Mouse (Mus musculus): Measurements from ENCODE around the gene Psmc6. TPM values are rescaled to one million over a fixed set of nuclear protein-coding genes. Genes with fewer than 3 reads are reported as not detected.

Gene Psmc6
- polyA plus RNA-seq, 1 experiment from 2014 or later, result 201 TPM

DNA sequence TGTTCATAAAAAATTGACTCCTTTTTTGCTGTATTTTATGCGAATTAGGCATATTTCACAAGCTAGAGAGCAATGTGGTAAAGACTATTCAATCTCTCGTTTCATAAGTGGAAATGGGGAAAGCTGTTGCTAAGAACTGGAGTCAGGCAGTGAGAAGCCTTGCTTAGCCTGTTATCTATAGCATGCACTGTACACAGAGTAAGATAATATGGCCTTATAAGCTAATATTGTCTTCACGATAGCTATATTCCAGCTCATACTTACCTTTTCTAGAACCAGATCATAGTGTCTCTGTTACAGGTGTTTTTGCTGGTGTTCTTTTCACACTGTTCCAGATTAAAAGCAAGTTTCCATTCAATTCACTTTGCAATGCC is 10.4 kb upstream of the Psmc6 start:
- H3K4me1 ChIP-seq, result 0 out of 2 replicates have a peak, but pooled peaks cover 7% of the 10 kb centered on the region
- H3K9me3 ChIP-seq (replicated peaks), result no peaks in the 10 kb centered on the region
- DNase-seq (ENCODE audit: low spot score), result no peak
- H3K36me3 ChIP-seq, result no peaks in the 10 kb centered on the region
- 73% methylated on average over 3 of the region's 3 CpGs for WGBS
- H3K27ac ChIP-seq, result no peak overlapping the region
- H3K4me3 ChIP-seq, result peak overlapping the region; percentile 93
- no peaks in the 10 kb centered on the region for H3K27me3 ChIP-seq (ENCODE audit: low read depth, poor library complexity, severe bottlenecking)

DNA sequence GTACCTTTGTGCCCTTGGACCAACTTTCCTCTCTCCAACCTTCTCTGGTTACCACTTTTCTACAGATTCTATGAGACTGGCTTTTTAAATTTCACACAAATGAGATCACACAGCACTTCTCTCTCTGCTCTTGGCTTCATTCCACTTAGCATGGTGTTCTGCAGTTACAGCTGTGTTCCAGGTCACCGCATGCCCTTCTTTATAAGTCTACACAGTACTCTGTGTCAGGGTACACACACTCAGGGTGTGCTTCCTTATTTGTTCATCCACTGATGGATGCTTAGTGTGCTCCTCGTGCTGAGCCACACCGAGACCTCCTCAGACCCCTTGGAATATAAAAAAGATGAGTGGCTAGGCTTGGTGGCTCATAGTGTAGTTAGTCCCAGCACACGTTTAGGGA is 9.5 kb upstream of the Psmc6 start:
- no peaks in the 10 kb centered on the region for H3K27me3 ChIP-seq (ENCODE audit: low read depth, poor library complexity, severe bottlenecking)
- WGBS, result 89% methylated on average over 4 of the region's 4 CpGs
- H3K4me1 ChIP-seq, result 0 out of 2 replicates have a peak, but pooled peaks cover 7% of the 10 kb centered on the region
- H3K9me3 ChIP-seq (replicated peaks), result no peaks in the 10 kb centered on the region
- H3K27ac ChIP-seq, result no peak overlapping the region
- H3K4me3 ChIP-seq, result no peak overlapping the region
- DNase-seq (ENCODE audit: low spot score), result no peak
- no peaks in the 10 kb centered on the region for H3K36me3 ChIP-seq

DNA sequence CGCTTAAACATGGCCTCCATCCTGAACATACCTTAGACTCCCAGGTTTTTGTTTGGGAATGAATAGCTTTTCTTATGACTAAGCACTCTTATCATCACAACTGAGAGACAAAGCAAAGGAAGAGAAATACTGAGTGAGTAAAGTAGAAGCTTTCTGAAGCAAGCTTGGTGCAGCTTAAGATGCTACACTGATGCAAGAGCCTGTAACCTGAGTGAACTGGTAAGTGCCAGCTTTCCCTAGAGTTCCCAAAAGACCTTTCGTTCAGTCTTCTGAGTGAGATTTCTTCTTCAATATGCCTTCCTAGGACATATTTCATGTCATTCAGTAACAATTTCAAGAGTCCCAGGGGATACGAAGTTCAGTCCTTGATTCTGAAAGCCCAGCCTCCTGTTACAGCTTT is 8.5 kb upstream of the Psmc6 start:
- Histone ChIP-seq H3K9me3 (replicated peaks) (no peaks in the 10 kb centered on the region), H3K27ac (no peak overlapping the region), H3K4me3 (no peak overlapping the region), H3K27me3 (ENCODE audit: low read depth, poor library complexity, severe bottlenecking) (no peaks in the 10 kb centered on the region), H3K4me1 (0 out of 2 replicates have a peak, but pooled peaks cover 7% of the 10 kb centered on the region), H3K36me3 (no peaks in the 10 kb centered on the region)
- WGBS, result 85% methylated on average over 3 of the region's 3 CpGs
- no peak for DNase-seq (ENCODE audit: low spot score)

DNA sequence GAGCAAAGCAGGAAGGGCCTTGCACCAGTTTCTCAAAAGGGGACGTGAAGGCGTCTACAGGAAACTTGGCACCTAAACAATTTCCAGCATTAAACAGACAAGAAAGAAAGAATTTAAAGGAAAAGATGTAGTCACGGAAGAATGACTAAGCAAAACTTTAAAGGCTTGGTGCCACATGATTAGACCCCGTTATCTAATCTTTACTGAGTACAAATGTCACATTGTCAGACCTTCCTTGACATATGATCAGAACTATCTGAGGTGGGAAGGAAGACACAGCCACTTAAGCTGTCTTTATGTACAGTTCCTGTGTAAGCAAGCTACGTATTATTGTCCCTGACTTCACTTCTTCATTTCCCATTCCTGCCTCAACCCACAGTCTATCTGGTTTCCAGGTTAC is 8.0 kb upstream of the Psmc6 start:
- Histone ChIP-seq H3K27ac (no peak overlapping the region), H3K27me3 (ENCODE audit: low read depth, poor library complexity, severe bottlenecking) (no peaks in the 10 kb centered on the region), H3K4me3 (no peak overlapping the region), H3K9me3 (replicated peaks) (no peaks in the 10 kb centered on the region), H3K4me1 (0 out of 2 replicates have a peak, but pooled peaks cover 7% of the 10 kb centered on the region), H3K36me3 (no peaks in the 10 kb centered on the region)
- 82% methylated on average over 5 of the region's 5 CpGs for WGBS
- no peak for DNase-seq (ENCODE audit: low spot score)

DNA sequence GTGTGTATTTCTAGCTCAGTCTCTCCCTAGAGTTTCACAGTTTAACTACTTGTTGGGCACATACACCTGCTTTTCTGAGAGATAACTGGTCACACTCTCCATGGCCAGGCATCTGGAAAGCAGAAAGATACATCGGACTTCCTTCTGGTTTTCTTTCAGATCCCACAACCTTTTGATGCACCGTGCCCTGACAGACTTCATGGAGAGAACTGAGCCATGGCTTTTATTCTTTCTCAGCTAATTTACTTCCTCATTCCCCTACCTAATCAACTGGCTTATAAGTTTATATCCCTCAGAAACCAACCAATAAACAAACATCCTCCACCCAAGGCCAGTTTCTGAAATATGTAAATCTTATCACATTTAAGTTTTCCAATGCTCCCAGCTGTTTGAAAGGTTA is 7.1 kb upstream of the Psmc6 start:
- Histone ChIP-seq H3K4me1 (0 out of 2 replicates have a peak, but pooled peaks cover 3% of the 10 kb centered on the region), H3K4me3 (no peak overlapping the region), H3K36me3 (no peaks in the 10 kb centered on the region), H3K27ac (no peak overlapping the region), H3K9me3 (replicated peaks) (no peaks in the 10 kb centered on the region), H3K27me3 (ENCODE audit: low read depth, poor library complexity, severe bottlenecking) (no peaks in the 10 kb centered on the region)
- 90% methylated on average over 2 of the region's 2 CpGs for WGBS
- DNase-seq (ENCODE audit: low spot score), result no peak

DNA sequence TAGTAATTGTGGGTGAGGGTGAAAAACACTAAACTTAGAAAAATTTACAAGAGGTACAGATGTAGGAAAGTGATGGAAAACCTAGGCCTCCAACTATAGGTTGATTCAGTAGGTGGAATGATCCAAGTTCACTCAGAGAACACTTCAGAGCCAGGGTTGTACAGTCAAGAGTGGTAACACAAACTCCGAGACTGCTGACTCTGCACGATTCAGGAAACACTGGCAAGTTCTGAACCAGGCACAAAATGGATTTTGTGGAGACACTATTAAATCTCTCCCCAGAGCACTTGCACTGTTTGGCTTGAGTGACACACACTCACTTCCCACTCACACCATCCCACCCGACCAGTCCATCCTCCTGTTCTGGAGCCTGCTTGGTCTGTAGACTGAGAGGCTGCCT is 6.3 kb upstream of the Psmc6 start:
- DNase-seq (ENCODE audit: low spot score), result no peak
- Histone ChIP-seq H3K4me3 (no peak overlapping the region), H3K9me3 (replicated peaks) (no peaks in the 10 kb centered on the region), H3K36me3 (no peaks in the 10 kb centered on the region), H3K27ac (no peak overlapping the region), H3K4me1 (no peaks in the 10 kb centered on the region), H3K27me3 (ENCODE audit: low read depth, poor library complexity, severe bottlenecking) (no peaks in the 10 kb centered on the region)
- WGBS, result 90% methylated on average over 3 of the region's 3 CpGs

DNA sequence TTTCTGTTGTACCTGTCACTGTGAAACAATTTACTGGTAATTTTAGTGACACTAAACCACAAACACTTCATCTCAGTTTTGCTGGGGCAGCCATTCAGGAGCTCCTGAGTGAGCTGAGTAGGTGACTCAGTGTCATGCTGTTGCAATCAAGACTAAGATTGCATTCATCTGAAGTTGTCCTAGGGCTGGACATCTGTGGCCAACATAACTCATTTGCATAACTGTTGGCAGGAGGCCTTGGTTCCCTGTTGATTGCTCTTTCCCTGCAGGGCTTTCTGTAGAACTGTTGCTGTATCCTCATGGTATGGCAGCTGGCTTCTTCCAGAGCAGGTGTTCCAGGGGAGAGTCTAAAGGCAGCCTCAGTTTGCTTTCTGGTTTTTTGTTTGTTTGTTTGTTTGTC is 4.1 kb upstream of the Psmc6 start:
- Histone ChIP-seq H3K27ac (no peak overlapping the region), H3K27me3 (ENCODE audit: low read depth, poor library complexity, severe bottlenecking) (no peaks in the 10 kb centered on the region), H3K9me3 (replicated peaks) (no peaks in the 10 kb centered on the region), H3K36me3 (no peaks in the 10 kb centered on the region), H3K4me1 (no peaks in the 10 kb centered on the region; the same call in 1 of the 2 replicates), H3K4me3 (no peak overlapping the region)
- no peak for DNase-seq (ENCODE audit: low spot score)

DNA sequence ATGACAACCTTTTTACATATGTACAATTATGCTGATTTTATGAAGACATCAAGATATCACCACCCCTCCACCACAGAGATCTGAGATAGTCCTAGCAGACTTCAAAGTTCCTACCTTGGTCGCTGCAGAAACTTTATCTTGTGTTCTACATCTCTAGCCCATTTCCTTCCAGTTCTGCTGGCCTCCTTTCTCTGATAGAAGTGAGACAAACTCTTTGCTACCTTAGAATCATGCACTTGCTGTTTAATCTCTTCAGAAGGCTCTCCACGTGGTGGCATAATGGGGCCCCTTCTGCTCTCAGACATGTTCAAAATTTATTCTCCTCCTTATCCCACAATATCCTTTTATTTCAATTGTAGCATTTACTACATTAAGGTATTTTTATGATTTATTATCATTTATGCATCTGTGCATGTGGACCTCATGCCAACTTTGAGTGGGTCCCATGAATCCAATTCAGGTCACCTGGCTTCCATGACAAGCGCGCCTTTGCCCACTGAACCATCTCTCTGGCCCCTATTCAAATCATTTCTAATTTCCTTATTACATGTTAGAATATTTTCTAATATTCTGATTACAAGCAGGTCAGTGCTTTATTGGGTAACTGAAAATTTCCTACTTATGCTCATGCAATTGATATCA is 1.4 kb upstream of the Psmc6 start:
- Histone ChIP-seq H3K36me3 (peaks cover 22% of the 10 kb centered on the region), H3K4me3 (no peak overlapping the region), H3K27me3 (ENCODE audit: low read depth, poor library complexity, severe bottlenecking) (no peaks in the 10 kb centered on the region), H3K9me3 (replicated peaks) (no peaks in the 10 kb centered on the region), H3K27ac (no peak overlapping the region), H3K4me1 (peaks cover 8% of the 10 kb centered on the region; the same call in 1 of the 2 replicates)
- WGBS, result 94% methylated on average over 4 of the region's 4 CpGs
- DNase-seq (ENCODE audit: low spot score), result no peak

DNA sequence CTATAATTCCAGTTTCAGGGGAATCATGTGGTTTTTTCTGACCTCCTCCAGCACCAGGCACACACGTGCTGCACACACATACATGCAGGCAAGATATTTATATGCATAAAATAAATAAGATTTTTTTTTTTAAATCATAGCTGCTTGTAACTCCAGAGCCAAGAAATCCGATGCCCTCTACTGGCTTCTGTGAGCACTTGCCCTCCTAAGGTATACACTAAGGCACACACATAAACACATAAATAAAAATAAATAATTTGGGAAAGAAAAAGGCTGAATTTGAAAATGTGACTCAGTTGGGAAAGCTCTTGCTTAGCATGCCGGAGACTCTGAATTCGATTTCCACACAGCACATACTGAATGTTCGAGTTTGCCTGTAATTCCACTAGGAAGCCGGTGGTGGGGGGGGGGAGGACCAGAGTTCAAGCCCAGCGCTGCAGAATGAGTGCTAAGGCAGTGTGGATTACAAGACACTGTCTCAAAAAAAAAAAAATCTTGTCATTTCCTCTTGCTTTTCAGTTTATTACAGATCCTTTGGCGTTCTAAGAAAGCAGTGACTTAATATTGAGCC is 485 bp upstream of the Psmc6 start:
- peaks cover 8% of the 10 kb centered on the region; the same call in 1 of the 2 replicates for H3K4me1 ChIP-seq
- H3K4me3 ChIP-seq, result peak overlapping the region; percentile 98
- no peaks in the 10 kb centered on the region for H3K27me3 ChIP-seq (ENCODE audit: low read depth, poor library complexity, severe bottlenecking)
- H3K9me3 ChIP-seq (replicated peaks), result no peaks in the 10 kb centered on the region
- peaks cover 31% of the 10 kb centered on the region for H3K36me3 ChIP-seq
- 13% methylated on average over 8 of the region's 8 CpGs for WGBS
- H3K27ac ChIP-seq, result peak overlapping the region; percentile 96
- no peak for DNase-seq (ENCODE audit: low spot score)

DNA sequence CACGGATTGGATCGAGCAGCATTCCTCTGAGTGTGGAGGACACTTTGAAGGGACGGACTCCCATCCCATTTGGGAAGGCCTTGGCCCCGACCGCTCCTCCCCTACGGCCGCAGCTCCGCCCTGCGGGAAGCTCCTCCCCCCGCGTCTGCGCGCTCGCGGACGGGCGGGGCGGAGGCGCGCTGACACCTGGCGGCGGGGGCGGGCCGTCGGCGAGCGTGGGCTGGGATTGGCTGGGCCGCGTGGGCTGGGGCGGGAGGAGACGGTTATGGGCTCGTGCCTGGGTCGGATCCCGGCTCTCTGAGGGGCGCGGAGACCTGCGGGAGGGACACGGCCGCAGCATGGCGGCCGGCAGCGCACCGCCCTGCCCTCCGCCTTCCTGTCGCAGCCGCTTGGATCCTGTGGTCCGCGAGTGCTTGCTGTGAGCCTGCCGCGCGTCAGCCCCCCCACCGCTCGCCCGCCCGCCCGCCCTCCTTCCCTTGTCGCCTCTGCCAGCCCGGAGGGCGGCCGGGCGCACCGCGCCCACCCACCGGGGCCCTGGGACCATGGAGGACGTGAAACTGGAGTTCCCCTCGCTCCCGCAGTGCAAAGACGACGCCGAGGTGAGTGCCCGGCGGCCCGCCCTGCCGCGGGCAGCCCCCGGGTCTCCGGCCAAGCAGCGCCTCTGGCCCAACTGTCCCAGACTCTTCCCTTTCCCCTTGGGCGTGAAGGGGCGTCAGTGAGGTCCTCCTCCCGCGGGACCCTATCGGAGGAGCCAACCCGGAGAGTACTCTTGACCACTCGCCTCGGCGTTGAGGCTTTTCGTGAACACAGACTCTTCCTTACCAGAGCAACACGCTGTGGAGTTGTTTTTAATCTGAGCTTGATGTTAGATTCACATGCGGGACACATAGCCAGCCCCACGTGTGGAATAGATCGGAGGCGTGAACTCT is 21.6 kb downstream of the Psmc6 start, which contains the start of gene Styx:
Gene Styx (plus strand): TSS at position 163 of the 929 bp plus-strand sequence.
- peaks cover 48% of the 10 kb centered on the region for H3K36me3 ChIP-seq
- WGBS, result under 1% methylated on average over 69 of the region's 93 CpGs

DNA sequence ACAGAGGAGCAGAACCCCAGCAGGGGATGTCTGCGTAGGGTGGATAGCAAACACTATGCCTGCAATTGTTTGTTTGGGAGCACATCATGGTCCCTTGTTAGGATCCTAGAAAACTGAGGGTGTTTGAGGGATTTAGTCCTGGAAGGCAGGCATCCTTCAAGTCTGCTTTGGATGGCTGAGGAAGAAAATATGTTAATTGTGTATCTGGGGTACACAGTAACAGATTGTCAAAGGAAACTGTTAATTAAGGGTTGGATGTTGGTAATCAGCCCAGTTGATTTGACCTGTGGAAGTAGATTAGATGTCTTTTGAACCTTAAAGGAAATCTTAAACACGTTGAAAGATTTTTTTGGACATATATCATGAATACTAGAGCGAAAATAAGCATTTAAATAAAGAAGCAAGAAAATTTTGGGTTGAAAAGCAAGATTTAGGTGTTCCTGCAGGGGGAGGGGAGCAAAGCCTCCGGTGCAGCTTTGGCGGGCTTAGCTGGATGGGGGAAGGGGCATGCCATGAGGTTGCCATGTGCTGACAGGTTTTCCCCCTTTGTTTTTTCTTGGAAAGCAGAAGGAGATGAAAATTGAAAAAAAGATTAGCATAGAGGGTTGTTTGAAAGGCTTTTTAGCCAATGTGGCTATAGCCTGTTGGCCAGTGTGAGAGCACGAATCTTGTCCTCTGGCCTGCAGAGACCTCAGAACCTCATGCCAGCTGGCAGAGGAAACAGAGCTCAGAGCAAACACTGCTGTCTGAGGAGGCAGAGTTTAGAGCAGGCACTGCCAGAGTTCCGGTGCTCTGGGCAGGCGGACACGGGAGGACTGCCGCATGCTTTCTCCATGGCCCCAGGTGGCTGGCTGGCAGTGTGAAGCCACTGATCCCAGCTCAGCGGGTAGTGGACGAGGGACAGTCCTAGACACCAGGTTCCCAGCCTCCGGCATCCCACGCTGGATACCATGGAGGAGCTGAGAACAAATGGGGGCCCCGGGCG is 34.9 kb downstream of the Psmc6 start:
- WGBS, result 88% methylated on average over 16 of the region's 16 CpGs
- Histone ChIP-seq H3K27ac (peak overlapping the region; percentile 75), H3K9me3 (replicated peaks) (no peaks in the 10 kb centered on the region), H3K36me3 (peaks cover 51% of the 10 kb centered on the region), H3K27me3 (ENCODE audit: low read depth, poor library complexity, severe bottlenecking) (no peaks in the 10 kb centered on the region), H3K4me1 (peaks cover 11% of the 10 kb centered on the region), H3K4me3 (no peak overlapping the region)
- no peak for DNase-seq (ENCODE audit: low spot score)

More for the DNA sequence above, 21.6 kb downstream of the Psmc6 start, which contains the start of gene Styx:
- no peaks in the 10 kb centered on the region for H3K27me3 ChIP-seq (ENCODE audit: low read depth, poor library complexity, severe bottlenecking)
- no peaks in the 10 kb centered on the region for H3K9me3 ChIP-seq (replicated peaks)
- peak within 1 kb of the TSS; percentile 87 for H3K4me3 ChIP-seq
- peak; percentile 97 for DNase-seq (ENCODE audit: low spot score)
- H3K4me1 ChIP-seq, result peaks cover 13% of the 10 kb centered on the region
- peak within 1 kb of the TSS; percentile 89 for H3K27ac ChIP-seq

DNA sequence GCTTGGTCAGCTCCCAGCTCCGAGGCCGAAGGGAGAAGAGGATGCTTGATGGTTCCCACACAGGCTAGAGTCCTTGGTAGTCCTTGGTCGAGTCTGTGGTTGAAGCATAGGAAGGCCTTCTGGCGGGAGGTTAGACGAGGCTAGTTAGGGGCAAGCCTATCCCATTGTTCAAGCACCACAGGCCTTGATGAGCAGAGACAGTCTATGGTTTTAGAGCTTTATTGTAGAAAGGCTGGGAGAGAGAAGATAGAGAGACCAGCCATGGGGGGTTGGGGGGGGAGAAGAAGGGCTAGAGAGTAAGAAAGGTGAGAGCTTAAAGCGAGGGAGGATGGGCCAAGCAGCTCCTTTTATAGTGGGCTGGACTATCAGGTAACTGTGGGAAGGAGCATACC is 35.6 kb downstream of the Psmc6 start:
- Histone ChIP-seq H3K9me3 (replicated peaks) (no peaks in the 10 kb centered on the region), H3K4me3 (no peak overlapping the region), H3K36me3 (peaks cover 54% of the 10 kb centered on the region), H3K27me3 (ENCODE audit: low read depth, poor library complexity, severe bottlenecking) (no peaks in the 10 kb centered on the region), H3K4me1 (peaks cover 11% of the 10 kb centered on the region), H3K27ac (peak overlapping the region; percentile 75)
- 90% methylated on average over 6 of the region's 6 CpGs for WGBS
- no peak for DNase-seq (ENCODE audit: low spot score)

Measured in limb, embryonic 10.5 days (tissue).